Mouse (Mus musculus): ENCODE measurements around the gene Slc17a7. TPM values are rescaled to one million over a fixed set of nuclear protein-coding genes. Genes with fewer than 3 reads are reported as not detected.

The Slc17a7 gene
- polyA plus RNA-seq, 1 experiment = 0.06 TPM

GRCm38 (mm10) chr7:45133446-45134159, 30.1 kb upstream of the Slc17a7 start:
- peaks cover 8% of the 10 kb centered on the region for H3K36me3 ChIP-seq (ENCODE audit: control insufficient read depth, insufficient read depth, low read length)
- TF ChIP-seq CTCF (IDR thresholded peaks at IDR 0.05; ENCODE audit: extremely low read depth, insufficient read depth, insufficient read length, insufficient replicate concordance) (peak; percentile 7; the same call in 1 of the 2 replicates), POLR2A (IDR thresholded peaks at IDR 0.05; ENCODE audit: low read depth, low read length) (no peak)
- H3K4me1 ChIP-seq (ENCODE audit: control insufficient read depth, insufficient read depth, insufficient read length) = peaks cover 5% of the 10 kb centered on the region; the same call in 1 of the 2 replicates
- H3K27me3 ChIP-seq (ENCODE audit: control insufficient read depth, insufficient read depth, low read length) = no peaks in the 10 kb centered on the region
- 91% methylated on average over 8 of the region's 8 CpGs for WGBS
- H3K4me3 ChIP-seq (ENCODE audit: extremely low read depth, insufficient read depth, insufficient read length) = no peak overlapping the region
- DNase-seq (ENCODE audit: low read depth in 1 of 2, low spot score in 2 of 2) = no peak
- no peak overlapping the region for H3K27ac ChIP-seq (ENCODE audit: insufficient read depth, low read length)

GRCm38 (mm10) chr7:45134544-45135026, 29.2 kb upstream of the Slc17a7 start:
- Histone ChIP-seq H3K27me3 (ENCODE audit: control insufficient read depth, insufficient read depth, low read length) (no peaks in the 10 kb centered on the region), H3K4me3 (ENCODE audit: extremely low read depth, insufficient read depth, insufficient read length) (no peak overlapping the region; the same call in 1 of the 2 replicates), H3K27ac (ENCODE audit: insufficient read depth, low read length) (0 out of 2 replicates have a peak overlapping the region, but pooled peaks have one; percentile 68)

GRCm38 (mm10) chr7:45135370-45135769, 28.4 kb upstream of the Slc17a7 start:
- TF ChIP-seq POLR2A (IDR thresholded peaks at IDR 0.05; ENCODE audit: low read depth, low read length) = no peak
- no peak for TF ChIP-seq CTCF (IDR thresholded peaks at IDR 0.05; ENCODE audit: extremely low read depth, insufficient read depth, insufficient read length, insufficient replicate concordance)
- H3K4me3 ChIP-seq (ENCODE audit: extremely low read depth, insufficient read depth, insufficient read length) = peak overlapping the region; percentile 84
- H3K27me3 ChIP-seq (ENCODE audit: control insufficient read depth, insufficient read depth, low read length) = no peaks in the 10 kb centered on the region
- H3K4me1 ChIP-seq (ENCODE audit: control insufficient read depth, insufficient read depth, insufficient read length) = peaks cover 5% of the 10 kb centered on the region; the same call in 1 of the 2 replicates
- no peak for DNase-seq (ENCODE audit: low read depth in 1 of 2, low spot score in 2 of 2)
- peaks cover 8% of the 10 kb centered on the region for H3K36me3 ChIP-seq (ENCODE audit: control insufficient read depth, insufficient read depth, low read length)
- H3K27ac ChIP-seq (ENCODE audit: insufficient read depth, low read length) = peak overlapping the region; percentile 68
- 62% methylated on average over 3 of the region's 3 CpGs for WGBS

More at GRCm38 (mm10) chr7:45134544-45135026, 29.2 kb upstream of the Slc17a7 start:
- Histone ChIP-seq H3K36me3 (ENCODE audit: control insufficient read depth, insufficient read depth, low read length) (peaks cover 8% of the 10 kb centered on the region), H3K4me1 (ENCODE audit: control insufficient read depth, insufficient read depth, insufficient read length) (peaks cover 5% of the 10 kb centered on the region; the same call in 1 of the 2 replicates)
- DNase-seq (ENCODE audit: low read depth in 1 of 2, low spot score in 2 of 2) = no peak
- 25% methylated on average over 12 of the region's 12 CpGs for WGBS
- TF ChIP-seq POLR2A (IDR thresholded peaks at IDR 0.05; ENCODE audit: low read depth, low read length) (no peak), CTCF (IDR thresholded peaks at IDR 0.05; ENCODE audit: extremely low read depth, insufficient read depth, insufficient read length, insufficient replicate concordance) (no peak)

- Histone ChIP-seq H3K27me3 (ENCODE audit: control insufficient read depth, insufficient read depth, low read length) (no peaks in the 10 kb centered on the region), H3K4me1 (ENCODE audit: control insufficient read depth, insufficient read depth, insufficient read length) (peaks cover 5% of the 10 kb centered on the region; the same call in 1 of the 2 replicates), H3K27ac (ENCODE audit: insufficient read depth, low read length) (peak within 1 kb of the TSS; percentile 92), H3K4me3 (ENCODE audit: extremely low read depth, insufficient read depth, insufficient read length) (peak within 1 kb of the TSS; percentile 84), H3K36me3 (ENCODE audit: control insufficient read depth, insufficient read depth, low read length) (peaks cover 8% of the 10 kb centered on the region)
- 1% methylated on average over 29 of the region's 29 CpGs for WGBS
- peak; percentile 78 to 86 for DNase-seq (ENCODE audit: low read depth in 1 of 2, low spot score in 2 of 2)
- TF ChIP-seq CTCF (IDR thresholded peaks at IDR 0.05; ENCODE audit: extremely low read depth, insufficient read depth, insufficient read length, insufficient replicate concordance) = peak; percentile 97
- no peak for TF ChIP-seq POLR2A (IDR thresholded peaks at IDR 0.05; ENCODE audit: low read depth, low read length)
These were observed 27.7 kb upstream of the Slc17a7 start, which contains the start of the genes Gm45713 and Flt3l for GRCm38 (mm10) chr7:45135993-45136567. Gm45713 (minus strand) TSS chr7:45136231. Flt3l (minus strand) TSS chr7:45136432.

- DNase-seq (ENCODE audit: low read depth in 1 of 2, low spot score in 2 of 2) = no peak
- Histone ChIP-seq H3K36me3 (ENCODE audit: control insufficient read depth, insufficient read depth, low read length) (peaks cover 3% of the 10 kb centered on the region), H3K4me3 (ENCODE audit: extremely low read depth, insufficient read depth, insufficient read length) (no peak overlapping the region), H3K27me3 (ENCODE audit: control insufficient read depth, insufficient read depth, low read length) (no peaks in the 10 kb centered on the region), H3K4me1 (ENCODE audit: control insufficient read depth, insufficient read depth, insufficient read length) (peaks cover 5% of the 10 kb centered on the region; the same call in 1 of the 2 replicates), H3K27ac (ENCODE audit: insufficient read depth, low read length) (peak overlapping the region; percentile 15; the same call in 1 of the 2 replicates)
- 38% methylated on average over 12 of the region's 12 CpGs for WGBS
- TF ChIP-seq CTCF (IDR thresholded peaks at IDR 0.05; ENCODE audit: extremely low read depth, insufficient read depth, insufficient read length, insufficient replicate concordance) (no peak), POLR2A (IDR thresholded peaks at IDR 0.05; ENCODE audit: low read depth, low read length) (no peak)
These were observed 26.4 kb upstream of the Slc17a7 start for GRCm38 (mm10) chr7:45137171-45138006.

GRCm38 (mm10) chr7:45138403-45138802, 25.3 kb upstream of the Slc17a7 start:
- Histone ChIP-seq H3K27ac (ENCODE audit: insufficient read depth, low read length) (no peak overlapping the region), H3K4me3 (ENCODE audit: extremely low read depth, insufficient read depth, insufficient read length) (no peak overlapping the region), H3K4me1 (ENCODE audit: control insufficient read depth, insufficient read depth, insufficient read length) (peaks cover 5% of the 10 kb centered on the region; the same call in 1 of the 2 replicates), H3K36me3 (ENCODE audit: control insufficient read depth, insufficient read depth, low read length) (peaks cover 6% of the 10 kb centered on the region), H3K27me3 (ENCODE audit: control insufficient read depth, insufficient read depth, low read length) (no peaks in the 10 kb centered on the region)
- 88% methylated on average over 1 of the region's 1 CpGs for WGBS
- TF ChIP-seq POLR2A (IDR thresholded peaks at IDR 0.05; ENCODE audit: low read depth, low read length) (no peak), CTCF (IDR thresholded peaks at IDR 0.05; ENCODE audit: extremely low read depth, insufficient read depth, insufficient read length, insufficient replicate concordance) (no peak)
- DNase-seq (ENCODE audit: low read depth in 1 of 2, low spot score in 2 of 2) = no peak

All from spleen, adult 2 months (tissue).